Mouse (Mus musculus) hindbrain, embryonic 12.5 days (tissue): ENCODE measurements at regions not wholly inside any gene's neighbourhood (a gene's known extent, or its start where the extent isn't known, plus 50 kb on each side); places are given as distances from the start of the nearest gene placed in this dataset.
"Not testable (repeated sequence)": the region's sequence is repeated elsewhere in the genome, so short reads cannot be mapped to it uniquely, and the experiment has no call there.

Source experiments
- ATAC-seq: fragments of 200-750 bp; cut with Nextera tagmentation; 2 replicates; pipeline ENCODE4 v1.8.0; 2017; ENCODE audit warnings: moderate TSS enrichment; ENCODE audit not compliant: low FRiP score
- H3K27ac ChIP-seq: fragments of 300-500 bp; sonication (generic); 2 replicates; pipeline ENCODE4 v1.5.1; 2016; ENCODE audit warnings: mild to moderate bottlenecking
- H3K27me3 ChIP-seq: fragments of 300-500 bp; sonication (generic); 2 replicates; pipeline ENCODE4 v1.6.1; 2016; ENCODE audit warnings: mild to moderate bottlenecking
- H3K36me3 ChIP-seq: fragments of 300-500 bp; sonication (generic); 2 replicates; pipeline ENCODE4 v1.6.1; 2016; ENCODE audit warnings: mild to moderate bottlenecking
- H3K4me1 ChIP-seq: fragments of 300-500 bp; sonication (generic); 2 replicates; pipeline ENCODE4 v1.6.1; 2016
- H3K4me2 ChIP-seq: fragments of 300-500 bp; sonication (generic); replicated peaks from 2 replicates; pipeline ENCODE4 v1.6.1; 2016; ENCODE audit warnings: mild to moderate bottlenecking
- H3K4me3 ChIP-seq: fragments of 300-500 bp; sonication (generic); 2 replicates; pipeline ENCODE4 v1.5.1; 2016; ENCODE audit warnings: mild to moderate bottlenecking
- H3K9ac ChIP-seq: fragments of 300-500 bp; sonication (generic); 2 replicates; pipeline ENCODE4 v1.6.1; 2016; ENCODE audit warnings: mild to moderate bottlenecking, moderate library complexity
- H3K9me3 ChIP-seq: fragments of 300-500 bp; sonication (generic); replicated peaks from 2 replicates; pipeline ENCODE4 v1.6.1; 2016; ENCODE audit warnings: mild to moderate bottlenecking
- whole genome bisulfite sequencing: fragments of 180-500 bp; shearing (Covaris S2); methylation state at CpG from one replicate; pipeline ENCODE4 v1.1.7; 2016; 5-methylcytosine and 5-hydroxymethylcytosine counted together

DNA sequence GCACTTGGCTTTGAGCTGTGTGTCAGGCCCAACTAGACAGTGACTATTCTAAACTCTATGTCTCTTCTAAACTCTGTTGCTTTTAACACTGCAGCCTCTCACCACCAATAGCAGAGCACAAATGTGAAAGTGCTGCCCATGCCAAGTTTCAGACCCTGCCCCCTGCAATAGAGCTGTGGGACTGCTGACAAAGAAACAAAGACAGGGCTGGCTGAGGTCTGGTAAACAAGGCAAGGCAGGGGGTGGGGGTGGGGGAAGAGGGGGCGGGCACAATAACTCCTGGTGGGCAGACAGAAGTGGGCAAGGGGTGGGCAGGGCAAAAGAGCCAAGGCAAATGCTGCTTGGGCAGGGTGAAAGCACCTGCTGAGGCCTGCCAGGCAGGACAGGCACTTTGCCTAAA, 172.9 kb upstream of the 9130204L05Rik start:
- H3K4me1 ChIP-seq, result no peaks in the 10 kb centered on the region
- H3K27ac ChIP-seq, result no peak overlapping the region
- H3K9ac ChIP-seq, result no peak overlapping the region
- no peaks in the 10 kb centered on the region for H3K36me3 ChIP-seq
- no peak overlapping the region for H3K4me3 ChIP-seq
- H3K27me3 ChIP-seq, result no peaks in the 10 kb centered on the region
- peak; percentile 85 for ATAC-seq
- no peaks in the 10 kb centered on the region for H3K9me3 ChIP-seq
- no peak overlapping the region for H3K4me2 ChIP-seq
- WGBS, result 17% methylated on average over 1 of the region's 1 CpGs

DNA sequence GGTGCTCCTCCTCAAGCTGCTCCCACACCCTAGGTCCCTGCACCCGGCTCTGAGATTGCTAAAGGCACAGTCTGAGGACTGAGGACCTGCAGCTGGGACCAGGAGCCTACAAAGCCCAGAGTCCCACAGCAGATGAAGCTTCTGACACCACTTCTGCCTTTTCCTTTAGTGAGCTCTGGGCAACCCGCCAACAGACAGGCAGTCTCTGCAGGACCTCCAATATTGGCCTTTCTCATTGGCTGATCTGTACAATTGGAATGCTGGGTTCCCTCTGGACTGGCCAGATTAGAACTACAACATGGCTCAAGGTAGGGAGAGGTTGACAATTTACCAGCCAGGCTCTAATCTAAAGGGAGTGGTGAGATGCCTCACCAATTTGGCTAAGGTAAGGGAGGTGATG, 164.3 kb upstream of the 9130204L05Rik start:
- not testable (repeated sequence) for H3K27ac ChIP-seq, H3K4me1 ChIP-seq, H3K9me3 ChIP-seq, H3K9ac ChIP-seq, H3K36me3 ChIP-seq, H3K4me2 ChIP-seq, H3K27me3 ChIP-seq, ATAC-seq, H3K4me3 ChIP-seq
- 78% methylated on average over 2 of the region's 2 CpGs for WGBS

DNA sequence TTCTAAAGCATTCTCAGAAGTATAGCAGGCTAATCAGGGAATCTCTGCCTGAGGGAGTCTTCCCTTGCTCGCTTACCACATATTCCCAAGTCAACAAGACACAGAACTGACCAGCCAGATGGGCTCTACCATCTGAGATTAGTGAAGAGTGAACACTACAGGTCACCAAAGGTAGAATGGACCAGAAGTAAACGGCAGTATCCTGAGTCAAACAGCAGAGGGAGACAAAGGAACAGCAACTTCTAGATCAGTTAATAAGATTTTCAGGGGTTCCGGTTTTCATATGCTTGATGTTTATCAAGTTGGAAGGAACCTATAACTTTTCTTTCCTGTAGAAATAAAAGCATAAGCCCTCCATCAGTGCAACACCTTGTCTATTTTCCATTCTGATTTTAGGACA, 132.6 kb upstream of the 9130204L05Rik start:
- ATAC-seq, result no peak
- H3K27me3 ChIP-seq, result no peaks in the 10 kb centered on the region
- no peak overlapping the region for H3K9ac ChIP-seq
- no peaks in the 10 kb centered on the region for H3K36me3 ChIP-seq
- 56% methylated on average over 3 of the region's 3 CpGs for WGBS
- no peak overlapping the region for H3K4me3 ChIP-seq
- 0 out of 2 replicates have a peak, but pooled peaks cover 7% of the 10 kb centered on the region for H3K9me3 ChIP-seq
- H3K4me2 ChIP-seq, result no peak overlapping the region
- H3K4me1 ChIP-seq, result no peaks in the 10 kb centered on the region
- H3K27ac ChIP-seq, result no peak overlapping the region

DNA sequence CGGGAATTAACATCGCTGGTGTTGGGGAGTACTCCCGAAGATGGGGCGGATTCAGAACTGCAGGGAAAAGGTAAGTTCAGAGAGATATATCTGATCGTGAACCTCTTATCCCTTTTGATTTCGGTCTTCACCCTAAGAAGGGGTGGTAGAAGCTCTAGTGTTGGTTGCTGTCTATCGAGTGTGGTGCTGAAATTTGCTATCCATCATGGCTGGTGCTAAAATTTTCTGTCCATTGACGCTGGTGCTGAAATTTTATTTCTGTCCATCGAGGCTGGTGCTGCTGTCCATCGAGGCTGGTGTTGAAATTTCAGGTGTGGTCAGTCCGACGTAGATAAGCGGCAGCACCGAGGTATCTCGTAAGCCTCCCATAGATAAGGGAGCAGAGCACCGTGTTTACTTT, 122.7 kb upstream of the 9130204L05Rik start:
- Histone ChIP-seq H3K9ac (no peak overlapping the region), H3K4me2 (no peak overlapping the region), H3K36me3 (no peaks in the 10 kb centered on the region), H3K27me3 (no peaks in the 10 kb centered on the region), H3K9me3 (peaks cover 22% of the 10 kb centered on the region), H3K4me3 (no peak overlapping the region), H3K4me1 (no peaks in the 10 kb centered on the region), H3K27ac (no peak overlapping the region)
- ATAC-seq, result no peak
- WGBS, result 88% methylated on average over 16 of the region's 16 CpGs
